Mouse (Mus musculus) bone marrow macrophage, adult 2 months (primary cell): ENCODE measurements around the gene Cenpa.

ENCODE experiments used
- CTCF ChIP-seq: IDR thresholded peaks from 2 replicates; pipeline ENCODE4 v1.5.1; 2012; ENCODE audit warnings: low read depth, mild to moderate bottlenecking, low read length, moderate library complexity
- POLR2A ChIP-seq: IDR thresholded peaks from 2 replicates; pipeline ENCODE4 v1.6.1; 2012; ENCODE audit warnings: mild to moderate bottlenecking, low read depth, low read length, borderline replicate concordance

- TF ChIP-seq POLR2A (no peak), CTCF (peak; percentile 10; the same call in 1 of the 2 replicates)
Observed at GRCm38 (mm10) chr5:30655042-30655441, 11.5 kb upstream of the Cenpa start.
